Mouse (Mus musculus): ENCODE results near the gene Gm5617. TPM values are rescaled to one million over a fixed set of nuclear protein-coding genes. Genes with fewer than 3 reads are reported as not detected.

Gm5617 gene
- polyA plus RNA-seq, 1 experiment from 2014 or later: 27.9 TPM

- H3K27ac ChIP-seq (replicated peaks): no peak overlapping the region
- 89% methylated on average over 9 of the region's 9 CpGs for WGBS
- no peaks in the 10 kb centered on the region for H3K9me3 ChIP-seq
- H3K4me1 ChIP-seq: no peaks in the 10 kb centered on the region
- no peaks in the 10 kb centered on the region for H3K27me3 ChIP-seq (replicated peaks; ENCODE audit: low read depth, poor library complexity, severe bottlenecking)
- H3K36me3 ChIP-seq (replicated peaks): peaks cover 63% of the 10 kb centered on the region
- no peak overlapping the region for H3K4me3 ChIP-seq
- DNase-seq (ENCODE audit: low spot score): no peak
These were observed 20.9 kb upstream of the Gm5617 start for GRCm38 (mm10) chr9:48474367-48474766.

DNA sequence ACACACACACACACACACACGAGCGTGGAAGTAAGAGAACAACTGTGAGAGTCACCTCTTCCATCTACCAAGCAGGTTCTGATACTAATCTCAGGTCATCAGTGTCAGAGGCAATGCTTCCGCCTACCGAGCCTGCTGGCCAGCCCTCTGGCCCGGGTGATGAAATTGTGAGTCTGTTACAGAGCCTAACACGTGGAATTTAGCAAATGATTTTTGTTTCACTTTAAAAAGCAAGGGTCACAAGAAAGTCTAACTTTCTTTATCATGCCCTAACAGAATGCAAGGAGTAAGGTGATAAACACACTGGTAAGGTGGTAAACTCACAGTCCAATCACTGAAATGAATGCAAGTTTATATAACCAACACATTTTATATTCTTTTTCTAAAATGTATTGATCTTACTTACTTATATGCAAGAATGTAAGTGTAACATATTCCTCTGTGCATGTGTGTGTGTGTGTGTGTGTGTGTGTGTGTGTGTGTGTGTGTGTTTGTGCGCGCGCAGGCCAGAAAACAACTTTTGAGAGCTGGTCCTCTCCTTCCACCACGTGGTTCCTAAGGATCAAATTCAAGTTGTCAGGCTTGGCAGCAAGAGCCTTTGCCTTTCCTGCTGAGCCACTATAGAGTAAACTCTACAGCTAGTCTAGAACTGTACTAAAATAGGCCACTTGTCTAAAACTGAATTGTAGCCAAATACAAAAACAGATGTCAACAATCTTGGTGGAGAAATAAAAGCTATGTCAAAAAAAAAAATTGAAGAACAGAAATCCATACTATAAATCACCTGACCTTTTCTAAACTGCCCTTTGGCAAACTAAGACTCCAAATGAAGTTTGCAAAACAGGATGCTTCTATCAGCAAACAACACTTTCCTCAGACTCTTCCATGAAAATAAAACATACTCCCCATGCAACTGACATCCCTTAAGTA lies 18.7 kb upstream of the Gm5617 start:
- Histone ChIP-seq H3K27ac (replicated peaks) (no peak overlapping the region), H3K27me3 (replicated peaks; ENCODE audit: low read depth, poor library complexity, severe bottlenecking) (no peaks in the 10 kb centered on the region), H3K4me1 (peaks cover 12% of the 10 kb centered on the region), H3K4me3 (no peak overlapping the region), H3K9me3 (no peaks in the 10 kb centered on the region), H3K36me3 (replicated peaks) (peaks cover 49% of the 10 kb centered on the region)
- DNase-seq (ENCODE audit: low spot score): no peak
- 92% methylated on average over 10 of the region's 10 CpGs for WGBS

DNA sequence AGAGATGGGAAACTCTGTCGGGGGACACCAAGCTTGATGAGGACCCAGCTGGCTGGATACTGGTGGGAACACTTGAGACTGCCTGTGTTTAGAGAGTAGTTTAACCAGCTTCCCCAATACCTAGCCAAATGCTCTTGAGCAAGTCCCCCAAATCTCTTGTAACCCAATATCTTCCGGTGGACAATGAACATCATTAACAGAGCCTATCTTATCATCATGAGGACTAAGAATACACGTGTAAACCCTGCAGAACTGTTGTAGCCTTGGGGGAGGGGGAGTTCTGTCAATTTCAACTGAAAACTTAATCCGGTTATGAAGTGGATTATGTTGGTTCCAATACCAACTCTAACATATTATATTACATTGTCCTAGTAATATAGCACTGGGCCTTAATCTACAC lies 16.4 kb upstream of the Gm5617 start:
- peaks cover 14% of the 10 kb centered on the region for H3K4me1 ChIP-seq
- DNase-seq (ENCODE audit: low spot score): no peak
- H3K27ac ChIP-seq (replicated peaks): no peak overlapping the region
- H3K36me3 ChIP-seq (replicated peaks): peaks cover 42% of the 10 kb centered on the region
- 93% methylated on average over 4 of the region's 4 CpGs for WGBS
- no peak overlapping the region for H3K4me3 ChIP-seq
- no peaks in the 10 kb centered on the region for H3K27me3 ChIP-seq (replicated peaks; ENCODE audit: low read depth, poor library complexity, severe bottlenecking)
- no peaks in the 10 kb centered on the region for H3K9me3 ChIP-seq

DNA sequence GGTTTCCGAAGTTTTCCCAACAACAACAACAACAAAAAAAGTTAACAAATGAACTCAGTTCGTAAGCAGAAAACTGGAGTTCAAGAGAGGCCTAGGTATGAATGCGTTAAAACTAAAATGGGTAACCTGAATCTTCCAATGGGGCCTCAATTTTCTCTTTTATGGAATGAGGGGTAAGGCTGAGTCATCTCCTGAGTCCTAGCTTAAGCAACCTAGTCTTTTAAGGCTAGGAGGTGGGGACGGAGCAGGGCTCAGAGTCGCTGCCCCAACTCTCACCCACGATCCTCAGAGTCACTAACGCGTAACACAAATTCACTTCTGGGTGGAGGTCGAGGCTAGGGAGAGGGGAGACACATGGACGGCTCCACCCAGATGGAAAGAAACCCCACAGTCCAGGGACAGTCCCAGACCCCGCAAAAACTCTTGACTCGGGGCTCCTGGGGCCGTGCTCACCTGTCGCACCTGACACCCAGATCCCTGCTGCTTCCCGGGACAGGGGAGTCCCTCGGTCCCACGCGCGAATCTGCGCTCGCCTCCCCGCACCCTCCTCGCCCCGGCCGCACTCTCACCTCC lies 15.3 kb upstream of the Gm5617 start:
- DNase-seq (ENCODE audit: low spot score): no peak
- H3K4me1 ChIP-seq: peaks cover 14% of the 10 kb centered on the region
- H3K27me3 ChIP-seq (replicated peaks; ENCODE audit: low read depth, poor library complexity, severe bottlenecking): no peaks in the 10 kb centered on the region
- peak overlapping the region; percentile 87 for H3K27ac ChIP-seq (replicated peaks)
- WGBS: 7% methylated on average over 25 of the region's 25 CpGs
- H3K4me3 ChIP-seq: peak overlapping the region; percentile 88
- peaks cover 35% of the 10 kb centered on the region for H3K36me3 ChIP-seq (replicated peaks)
- no peaks in the 10 kb centered on the region for H3K9me3 ChIP-seq

DNA sequence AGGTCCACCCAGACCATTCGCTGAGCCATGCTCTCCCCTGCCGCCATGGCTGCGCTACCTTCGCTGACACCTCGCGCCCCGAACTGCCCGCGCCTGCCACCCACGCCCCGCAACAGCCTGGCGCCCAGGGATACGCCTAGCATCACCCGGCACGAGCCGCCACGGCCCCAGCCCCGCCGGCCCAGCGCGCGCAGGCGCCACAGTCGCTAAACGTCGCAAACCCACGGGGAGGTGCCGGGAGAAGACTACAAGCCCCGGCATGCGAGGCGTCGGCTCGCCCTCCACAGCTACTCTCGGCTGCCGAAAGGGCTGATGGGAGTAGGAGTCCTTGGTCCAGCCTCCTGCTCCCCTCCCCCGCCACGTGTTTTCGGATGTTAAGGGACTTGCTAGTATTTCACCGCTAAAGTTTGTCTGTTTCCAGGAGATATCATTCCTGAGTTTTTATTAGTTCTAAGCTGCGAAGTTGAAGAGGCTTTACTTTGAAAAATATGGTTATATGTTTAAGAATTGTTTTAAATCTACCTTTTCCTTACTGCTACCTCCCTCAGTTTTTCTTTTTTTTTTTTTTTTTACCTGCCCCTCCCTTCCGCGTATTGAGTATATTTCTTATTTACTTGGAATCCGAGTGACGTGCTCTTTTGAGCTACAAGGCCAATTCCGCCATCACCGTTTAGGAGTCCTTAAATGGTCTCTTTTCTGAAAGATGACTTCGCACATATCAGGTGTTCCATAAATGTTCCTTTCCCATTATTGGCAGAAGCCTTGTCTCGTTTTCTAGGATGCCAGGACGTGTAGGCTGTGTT lies 14.6 kb upstream of the Gm5617 start, which contains the start of gene Rexo2:
Gene Rexo2 (minus strand): TSS at position 213 of the 803 bp plus-strand sequence.
- H3K36me3 ChIP-seq (replicated peaks): peaks cover 33% of the 10 kb centered on the region
- peak within 1 kb of the TSS; percentile 87 for H3K27ac ChIP-seq (replicated peaks)
- no peaks in the 10 kb centered on the region for H3K27me3 ChIP-seq (replicated peaks; ENCODE audit: low read depth, poor library complexity, severe bottlenecking)
- WGBS: 1% methylated on average over 49 of the region's 49 CpGs
- peaks cover 14% of the 10 kb centered on the region for H3K4me1 ChIP-seq
- peak; percentile 93 for DNase-seq (ENCODE audit: low spot score)
- H3K9me3 ChIP-seq: no peaks in the 10 kb centered on the region
- H3K4me3 ChIP-seq: peak within 1 kb of the TSS; percentile 88

GRCm38 (mm10) chr9:48481214-48482134 lies 13.8 kb upstream of the Gm5617 start:
- Histone ChIP-seq H3K4me1 (peaks cover 14% of the 10 kb centered on the region), H3K36me3 (replicated peaks) (peaks cover 31% of the 10 kb centered on the region), H3K4me3 (peak overlapping the region; percentile 88), H3K27ac (replicated peaks) (no peak overlapping the region; the same call in 1 of the 2 replicates), H3K27me3 (replicated peaks; ENCODE audit: low read depth, poor library complexity, severe bottlenecking) (no peaks in the 10 kb centered on the region), H3K9me3 (no peaks in the 10 kb centered on the region)
- DNase-seq (ENCODE audit: low spot score): peak; percentile 16
- WGBS: 35% methylated on average over 20 of the region's 20 CpGs

DNA sequence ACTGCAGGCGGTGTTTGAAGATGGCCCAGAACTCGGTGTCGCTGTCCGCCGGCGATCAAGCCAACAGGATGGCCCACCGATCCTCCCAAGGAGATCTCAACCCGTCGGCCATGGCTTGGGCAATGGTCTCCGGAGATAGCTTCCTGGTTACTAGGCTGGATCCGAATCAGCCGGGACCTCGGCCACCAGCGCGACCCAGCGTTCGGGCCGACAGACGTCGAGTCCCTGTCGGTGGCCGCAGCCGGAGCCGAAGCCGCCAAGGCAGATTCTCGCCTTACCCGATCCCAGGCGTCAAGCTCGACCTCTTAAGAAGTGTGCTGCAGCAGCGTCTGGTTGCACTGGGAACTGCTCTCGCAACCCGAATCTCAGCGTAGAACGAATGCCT lies 298 bp downstream of the Gm5617 start:
- 4% methylated on average over 34 of the region's 34 CpGs for WGBS
- Histone ChIP-seq H3K27ac (replicated peaks) (peak overlapping the region; percentile 96), H3K27me3 (replicated peaks; ENCODE audit: low read depth, poor library complexity, severe bottlenecking) (peaks cover 8% of the 10 kb centered on the region; the same call in 1 of the 2 replicates), H3K4me3 (peak overlapping the region; percentile 83), H3K36me3 (replicated peaks) (peaks cover 33% of the 10 kb centered on the region), H3K4me1 (peaks cover 16% of the 10 kb centered on the region), H3K9me3 (no peaks in the 10 kb centered on the region)
- DNase-seq (ENCODE audit: low spot score): no peak

- Histone ChIP-seq H3K4me3 (no peak overlapping the region), H3K27ac (replicated peaks) (no peak overlapping the region), H3K9me3 (no peaks in the 10 kb centered on the region), H3K4me1 (peaks cover under 1% of the 10 kb centered on the region), H3K36me3 (replicated peaks) (no peaks in the 10 kb centered on the region), H3K27me3 (replicated peaks; ENCODE audit: low read depth, poor library complexity, severe bottlenecking) (peaks cover 8% of the 10 kb centered on the region; the same call in 1 of the 2 replicates)
- DNase-seq (ENCODE audit: low spot score): no peak
- WGBS: 86% methylated on average over 7 of the region's 7 CpGs
These were observed 6.0 kb downstream of the Gm5617 start for GRCm38 (mm10) chr9:48501192-48501591.

GRCm38 (mm10) chr9:48503001-48503400 lies 7.8 kb downstream of the Gm5617 start:
- Histone ChIP-seq H3K36me3 (replicated peaks) (no peaks in the 10 kb centered on the region), H3K27me3 (replicated peaks; ENCODE audit: low read depth, poor library complexity, severe bottlenecking) (no peaks in the 10 kb centered on the region), H3K27ac (replicated peaks) (no peak overlapping the region), H3K4me3 (no peak overlapping the region), H3K4me1 (no peaks in the 10 kb centered on the region), H3K9me3 (no peaks in the 10 kb centered on the region)
- DNase-seq (ENCODE audit: low spot score): no peak
- WGBS: 59% methylated on average over 2 of the region's 2 CpGs

DNA sequence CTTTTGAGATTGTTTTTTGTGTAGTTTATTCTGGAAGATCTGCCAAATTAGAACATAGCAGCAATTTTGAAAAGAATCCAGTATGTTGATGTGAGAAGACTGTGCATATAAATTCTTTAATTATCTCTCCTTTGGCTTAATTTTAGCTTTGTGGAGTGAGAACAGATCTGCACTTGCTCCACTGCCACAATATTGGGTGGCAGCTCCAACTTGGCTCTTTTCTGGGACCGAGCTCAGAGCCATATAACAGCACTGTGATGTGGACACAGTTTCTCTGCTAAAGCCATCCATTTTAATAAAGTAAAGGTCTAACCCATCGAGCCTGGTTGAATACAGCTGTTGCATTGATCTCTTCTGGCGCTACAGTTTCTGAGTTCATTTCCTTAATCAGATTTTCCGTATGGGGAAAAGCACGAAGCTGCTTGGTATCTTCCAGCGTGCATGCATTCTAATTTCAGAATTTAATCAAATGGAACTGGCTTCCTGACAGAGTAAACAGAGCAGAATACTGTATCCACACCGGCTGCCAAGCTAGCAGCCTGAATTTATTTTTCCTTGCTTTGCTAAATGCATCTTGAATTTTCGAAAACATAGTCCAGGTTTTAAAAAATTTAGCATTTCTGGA lies 9.6 kb downstream of the Gm5617 start:
- no peaks in the 10 kb centered on the region for H3K4me1 ChIP-seq
- H3K36me3 ChIP-seq (replicated peaks): no peaks in the 10 kb centered on the region
- no peak for DNase-seq (ENCODE audit: low spot score)
- H3K27ac ChIP-seq (replicated peaks): no peak overlapping the region
- 80% methylated on average over 8 of the region's 8 CpGs for WGBS
- no peak overlapping the region for H3K4me3 ChIP-seq
- H3K9me3 ChIP-seq: no peaks in the 10 kb centered on the region
- no peaks in the 10 kb centered on the region for H3K27me3 ChIP-seq (replicated peaks; ENCODE audit: low read depth, poor library complexity, severe bottlenecking)

DNA sequence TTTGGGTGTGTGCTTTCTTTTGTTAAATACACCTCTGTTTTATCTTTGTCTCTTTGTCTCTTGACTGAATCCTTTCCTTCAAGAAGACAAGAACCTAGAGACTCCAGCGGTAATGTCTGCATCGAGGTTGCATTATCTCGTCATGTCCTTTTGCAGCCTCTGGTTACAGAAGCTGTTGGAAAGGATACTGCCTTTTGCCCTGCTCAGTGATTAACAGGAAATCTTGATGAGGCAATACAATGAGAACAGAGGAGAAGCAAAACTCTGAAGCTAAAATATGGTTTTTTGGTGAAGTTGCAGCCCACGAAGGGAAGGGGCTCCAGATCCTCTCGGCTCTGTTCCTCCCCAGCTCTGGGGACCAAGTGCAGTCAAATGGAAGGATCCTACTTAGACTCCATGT lies 14.9 kb downstream of the Gm5617 start:
- Histone ChIP-seq H3K36me3 (replicated peaks) (no peaks in the 10 kb centered on the region), H3K4me3 (no peak overlapping the region), H3K27ac (replicated peaks) (no peak overlapping the region), H3K4me1 (no peaks in the 10 kb centered on the region), H3K9me3 (no peaks in the 10 kb centered on the region), H3K27me3 (replicated peaks; ENCODE audit: low read depth, poor library complexity, severe bottlenecking) (no peaks in the 10 kb centered on the region)
- WGBS: 88% methylated on average over 5 of the region's 5 CpGs
- no peak for DNase-seq (ENCODE audit: low spot score)
